Mouse (Mus musculus): ENCODE measurements around the gene Aldh1b1. TPM values are rescaled to one million over a fixed set of nuclear protein-coding genes. Genes with fewer than 3 reads are reported as not detected.

Gene Aldh1b1
- total RNA-seq, 2 experiments from 2014 or later: 4.9 to 5.2 TPM

DNA sequence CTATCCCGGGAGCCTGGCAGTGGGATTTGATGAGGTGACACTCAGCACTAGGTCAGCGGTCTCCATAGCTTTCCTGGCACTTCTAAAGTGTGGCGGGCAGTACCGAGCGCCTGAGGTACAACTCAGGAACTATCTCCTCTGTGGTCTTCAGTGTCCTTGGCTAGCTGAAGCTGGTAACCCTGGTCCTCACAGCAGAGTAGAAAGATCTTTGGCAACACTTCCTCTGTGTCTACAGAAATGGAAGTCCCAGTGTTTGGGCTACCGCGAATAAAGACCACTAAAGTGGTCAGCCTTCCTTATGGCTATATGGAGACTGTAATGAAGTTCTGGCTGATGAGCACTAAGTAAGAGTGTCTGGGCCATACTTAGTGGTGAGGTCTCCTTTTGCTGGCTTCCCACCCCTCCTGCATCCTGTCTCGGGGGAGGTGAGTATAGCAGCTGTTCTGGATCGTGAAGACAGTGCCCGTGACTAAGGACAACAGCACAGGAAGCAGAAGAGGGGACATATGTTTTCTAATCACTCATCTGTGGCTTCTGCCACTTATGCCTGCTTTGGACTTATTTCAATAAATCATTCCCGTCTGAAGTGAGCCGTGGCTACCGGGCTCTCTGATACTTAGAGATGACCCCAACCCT, 10.3 kb upstream of the Aldh1b1 start:
- intact Hi-C loops (cut with DNase I): loop anchor here (5.0 kb wide), 1 partner anchor 69 kb away; no protein-coding TSS in a partner anchor
- Histone ChIP-seq H3K4me3 (no peak overlapping the region), H3K27ac (no peak overlapping the region)
- TF ChIP-seq CTCF (IDR thresholded peaks at IDR 0.05): no peak
- no peak for DNase-seq (ENCODE audit: extremely low spot score in 1 of 2, low spot score in 2 of 2)

DNA sequence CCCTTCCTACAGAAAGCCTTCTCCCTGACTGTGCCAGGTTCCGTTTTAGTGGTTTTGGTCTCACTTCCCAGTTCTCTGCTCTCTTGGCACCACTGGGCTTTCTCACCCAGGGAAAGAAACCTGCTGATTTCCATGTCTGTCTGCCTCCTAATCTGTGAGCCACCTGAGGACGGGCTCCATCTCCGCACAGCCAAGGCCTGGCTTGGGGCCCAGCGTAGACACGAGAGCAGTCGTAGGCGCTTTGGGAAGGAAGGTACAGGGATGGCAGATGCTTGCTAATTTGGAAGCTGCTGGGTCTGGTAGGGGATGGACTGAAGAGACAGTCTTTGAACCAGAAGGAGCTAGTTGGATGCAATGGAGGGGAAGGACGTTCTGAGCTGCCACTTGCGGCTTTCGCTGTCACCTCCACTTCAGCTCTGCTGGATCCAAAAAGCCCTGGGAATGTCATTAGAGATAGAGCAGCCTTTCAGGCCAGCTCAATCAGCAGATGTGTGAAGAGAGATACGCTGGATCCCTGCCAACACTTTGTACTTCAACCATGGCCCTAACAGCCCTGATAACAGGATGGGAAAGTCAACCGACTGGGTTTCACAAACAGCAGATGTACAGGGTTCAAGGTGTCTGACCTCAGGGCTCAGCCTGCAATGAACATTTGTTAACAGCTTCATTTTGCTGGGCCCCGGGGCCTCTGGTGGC, 9.4 kb upstream of the Aldh1b1 start:
- peak; percentile 19 to 64 for DNase-seq (ENCODE audit: extremely low spot score in 1 of 2, low spot score in 2 of 2)
- no peak for TF ChIP-seq CTCF (IDR thresholded peaks at IDR 0.05)
- intact Hi-C loops (cut with DNase I): loop anchor here (5.0 kb wide), 1 partner anchor 68 kb away; no protein-coding TSS in a partner anchor
- no peak overlapping the region for H3K27ac ChIP-seq
- H3K4me3 ChIP-seq: no peak overlapping the region

DNA sequence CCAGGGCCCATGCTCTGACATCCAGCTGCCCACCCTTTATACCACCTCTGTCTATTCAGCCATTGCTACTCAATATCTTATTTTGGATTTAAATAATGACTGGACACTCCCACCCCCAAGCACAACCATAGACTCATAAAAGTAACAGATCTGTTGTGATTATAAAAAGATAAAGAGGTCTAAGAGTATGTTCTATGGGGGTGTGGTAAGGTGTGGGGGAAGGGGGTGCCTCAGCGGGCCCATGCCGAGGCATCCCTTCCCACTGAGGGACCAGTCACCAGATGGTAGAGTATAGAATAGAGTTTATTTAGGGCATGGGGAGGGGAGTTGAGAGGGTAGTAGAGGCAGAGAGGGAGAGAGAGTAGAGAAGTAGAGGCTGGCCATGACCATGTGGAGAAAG, 8.8 kb upstream of the Aldh1b1 start:
- intact Hi-C loops (cut with DNase I): no loop called here
- H3K27ac ChIP-seq: no peak overlapping the region
- no peak for DNase-seq (ENCODE audit: extremely low spot score in 1 of 2, low spot score in 2 of 2)
- no peak overlapping the region for H3K4me3 ChIP-seq
- TF ChIP-seq CTCF (IDR thresholded peaks at IDR 0.05): no peak

DNA sequence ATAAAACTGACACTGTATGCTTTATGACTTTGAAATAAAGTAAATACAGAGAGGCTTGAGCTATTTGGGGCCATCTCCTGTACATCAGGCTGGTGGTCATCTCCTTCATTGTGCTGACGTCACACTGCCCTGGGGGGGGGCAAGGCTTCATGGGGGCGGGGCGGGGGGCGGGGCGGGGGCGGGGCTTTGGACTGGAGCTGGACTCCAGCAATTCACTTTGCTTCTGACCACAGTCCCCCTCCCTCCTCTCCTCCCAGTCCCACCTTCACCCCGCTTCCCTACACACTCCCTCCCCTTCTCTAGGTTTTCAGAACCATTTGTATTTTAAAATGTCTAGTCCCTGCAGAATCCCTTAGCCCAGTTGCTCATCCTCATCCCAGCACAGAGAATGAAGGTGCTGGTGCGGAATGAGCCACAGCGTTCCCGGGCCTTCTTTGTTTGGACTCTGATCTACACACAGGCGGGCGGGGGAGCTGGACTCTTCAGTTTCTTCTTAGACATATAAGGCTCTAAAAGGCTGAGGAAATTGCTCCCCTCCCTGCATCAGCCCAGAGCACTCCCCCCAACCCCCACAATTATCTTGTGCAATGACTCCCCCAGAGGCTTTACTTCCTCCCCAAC, 3.5 kb upstream of the Aldh1b1 start:
- H3K4me3 ChIP-seq: no peak overlapping the region
- intact Hi-C loops (cut with DNase I): no loop called here

DNA sequence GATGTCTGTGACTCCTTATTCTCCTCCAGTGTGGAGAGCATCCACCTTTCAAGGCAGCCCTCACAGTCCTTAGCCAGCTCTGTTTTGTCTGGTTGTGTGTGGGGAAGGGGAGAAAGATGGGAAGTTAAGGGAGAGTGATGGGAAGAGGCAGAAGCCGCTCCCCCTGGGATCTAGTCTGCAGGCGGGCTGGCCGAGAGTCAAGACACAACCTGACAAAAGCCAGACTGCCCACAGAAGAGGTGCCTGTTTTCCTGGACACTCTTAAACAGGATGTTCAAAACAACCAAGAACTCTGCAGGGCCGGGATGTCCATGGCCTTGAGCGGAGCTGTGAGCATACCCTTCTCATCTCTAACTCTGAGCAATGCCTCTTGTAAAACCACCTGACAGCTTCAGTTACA, 2.1 kb upstream of the Aldh1b1 start:
- H3K4me3 ChIP-seq: no peak overlapping the region
- intact Hi-C loops (cut with DNase I): no loop called here
- TF ChIP-seq CTCF (IDR thresholded peaks at IDR 0.05): no peak
- H3K27ac ChIP-seq: no peak overlapping the region
- no peak for DNase-seq (ENCODE audit: extremely low spot score in 1 of 2, low spot score in 2 of 2)

More for the DNA sequence above, 3.5 kb upstream of the Aldh1b1 start:
- no peak for TF ChIP-seq CTCF (IDR thresholded peaks at IDR 0.05)
- DNase-seq (ENCODE audit: extremely low spot score in 1 of 2, low spot score in 2 of 2): no peak
- H3K27ac ChIP-seq: no peak overlapping the region

DNA sequence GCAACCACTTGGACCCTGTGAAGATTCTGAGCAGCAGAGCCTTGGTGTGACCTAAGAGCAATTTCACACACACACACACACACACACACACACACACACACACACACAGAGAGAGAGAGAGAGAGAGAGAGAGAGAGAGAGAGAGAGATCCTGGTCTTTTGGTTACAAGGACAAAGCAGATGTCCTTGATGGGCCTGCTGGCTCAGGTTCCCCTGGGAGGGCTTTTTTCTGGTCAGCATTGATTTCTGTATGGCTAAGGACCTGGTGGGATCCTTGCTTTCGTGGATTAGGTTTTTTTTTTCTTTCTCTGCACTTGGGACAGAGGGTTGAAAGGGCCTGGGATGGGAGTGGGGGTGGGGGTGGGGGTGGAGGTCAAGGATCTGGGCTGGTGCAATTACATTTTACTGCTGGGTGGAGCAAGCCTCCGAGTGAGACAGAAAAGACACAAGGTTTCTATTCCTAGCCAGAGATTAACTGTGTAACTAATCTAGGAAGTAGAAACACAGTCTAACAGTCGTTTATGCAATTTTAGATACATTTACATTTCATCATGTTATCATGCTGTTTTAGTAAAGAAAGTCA, 1.2 kb downstream of the Aldh1b1 start:
- Histone ChIP-seq H3K4me3 (no peak overlapping the region), H3K27ac (no peak overlapping the region)
- DNase-seq (ENCODE audit: extremely low spot score in 1 of 2, low spot score in 2 of 2): no peak
- intact Hi-C loops (cut with DNase I): no loop called here
- TF ChIP-seq CTCF (IDR thresholded peaks at IDR 0.05): no peak

DNA sequence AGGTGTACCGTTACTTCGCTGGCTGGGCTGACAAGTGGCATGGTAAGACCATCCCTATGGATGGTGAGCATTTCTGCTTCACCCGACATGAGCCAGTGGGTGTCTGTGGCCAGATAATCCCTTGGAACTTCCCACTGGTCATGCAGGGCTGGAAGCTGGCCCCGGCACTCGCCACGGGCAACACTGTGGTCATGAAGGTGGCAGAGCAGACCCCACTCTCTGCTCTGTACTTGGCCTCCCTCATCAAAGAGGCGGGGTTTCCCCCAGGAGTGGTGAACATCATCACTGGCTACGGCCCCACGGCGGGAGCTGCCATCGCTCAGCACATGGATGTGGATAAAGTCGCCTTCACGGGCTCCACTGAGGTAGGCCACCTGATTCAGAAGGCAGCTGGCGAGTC, 4.1 kb downstream of the Aldh1b1 start:
- Histone ChIP-seq H3K27ac (no peak overlapping the region), H3K4me3 (no peak overlapping the region)
- intact Hi-C loops (cut with DNase I): no loop called here
- DNase-seq (ENCODE audit: extremely low spot score in 1 of 2, low spot score in 2 of 2): no peak
- TF ChIP-seq CTCF (IDR thresholded peaks at IDR 0.05): no peak

DNA sequence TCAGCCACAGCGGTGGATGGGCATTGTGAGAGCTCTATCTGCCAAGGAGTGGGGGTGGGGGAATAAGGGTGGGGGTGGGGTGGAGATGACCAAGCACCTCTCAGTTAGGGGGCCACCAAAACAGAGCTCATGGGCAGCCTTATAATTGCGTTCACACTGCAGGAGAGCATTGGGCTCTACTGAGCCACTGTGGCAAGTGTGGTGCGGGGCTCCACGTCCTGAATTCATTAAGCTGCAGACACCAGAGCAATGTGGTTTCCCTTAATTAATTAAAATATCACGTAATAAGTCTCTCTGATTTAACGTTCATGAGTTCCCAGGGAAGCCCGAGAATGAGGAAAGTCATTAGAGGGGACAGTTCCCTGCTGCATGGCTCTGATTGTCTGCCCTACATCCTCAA, 9.2 kb downstream of the Aldh1b1 start:
- no peak overlapping the region for H3K4me3 ChIP-seq
- TF ChIP-seq CTCF (IDR thresholded peaks at IDR 0.05): no peak
- intact Hi-C loops (cut with DNase I): no loop called here
- H3K27ac ChIP-seq: no peak overlapping the region
- DNase-seq (ENCODE audit: extremely low spot score in 1 of 2, low spot score in 2 of 2): no peak

DNA sequence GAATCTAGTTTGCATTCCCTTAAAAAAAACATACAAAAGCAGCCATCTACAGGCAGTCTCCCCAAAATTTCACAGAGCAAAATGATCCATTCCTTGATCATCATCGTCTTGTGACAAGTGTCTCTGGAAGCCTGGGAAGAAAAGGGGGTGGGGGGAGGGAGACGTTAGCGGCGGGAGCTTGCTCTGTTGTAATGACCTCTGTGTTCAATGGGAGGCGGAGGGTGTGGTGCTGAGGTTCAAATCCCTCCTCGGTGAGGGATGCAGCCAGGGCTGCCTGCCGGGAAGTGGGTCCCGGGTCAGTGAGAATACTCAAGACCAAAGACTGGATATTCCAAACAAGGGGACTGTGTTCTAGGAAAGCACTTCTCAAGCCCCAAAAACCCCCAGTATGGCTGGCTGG, 12.4 kb downstream of the Aldh1b1 start:
- Histone ChIP-seq H3K4me3 (no peak overlapping the region), H3K27ac (no peak overlapping the region)
- DNase-seq (ENCODE audit: extremely low spot score in 1 of 2, low spot score in 2 of 2): no peak
- TF ChIP-seq CTCF (IDR thresholded peaks at IDR 0.05): no peak
- intact Hi-C loops (cut with DNase I): no loop called here

DNA sequence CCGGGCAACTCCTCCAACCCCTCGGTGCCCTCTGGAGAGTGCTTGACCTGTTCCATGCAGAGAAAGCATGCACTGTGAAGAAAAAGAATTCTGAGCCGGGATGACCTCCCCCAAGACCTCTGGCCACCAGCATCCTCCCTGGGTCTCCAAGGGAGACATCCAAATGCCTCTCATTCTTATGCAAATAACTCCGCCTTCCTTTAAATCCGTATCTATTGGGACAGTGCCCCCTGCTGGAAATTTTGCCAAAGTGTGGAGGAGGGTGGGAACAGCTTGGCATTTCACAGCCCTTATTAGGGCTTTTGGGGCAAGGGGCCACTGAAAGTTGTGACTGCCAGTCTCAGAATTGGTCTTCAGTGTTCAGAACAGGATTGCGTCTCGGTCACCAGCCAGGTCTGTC, 16.7 kb downstream of the Aldh1b1 start:
- H3K27ac ChIP-seq: no peak overlapping the region
- intact Hi-C loops (cut with DNase I): loop anchor here (5.0 kb wide), 1 partner anchor 398 kb away; no protein-coding TSS in a partner anchor
- H3K4me3 ChIP-seq: no peak overlapping the region
- peak; percentile 67 for TF ChIP-seq CTCF (IDR thresholded peaks at IDR 0.05)
- peak; percentile 46 to 55 for DNase-seq (ENCODE audit: extremely low spot score in 1 of 2, low spot score in 2 of 2)

DNA sequence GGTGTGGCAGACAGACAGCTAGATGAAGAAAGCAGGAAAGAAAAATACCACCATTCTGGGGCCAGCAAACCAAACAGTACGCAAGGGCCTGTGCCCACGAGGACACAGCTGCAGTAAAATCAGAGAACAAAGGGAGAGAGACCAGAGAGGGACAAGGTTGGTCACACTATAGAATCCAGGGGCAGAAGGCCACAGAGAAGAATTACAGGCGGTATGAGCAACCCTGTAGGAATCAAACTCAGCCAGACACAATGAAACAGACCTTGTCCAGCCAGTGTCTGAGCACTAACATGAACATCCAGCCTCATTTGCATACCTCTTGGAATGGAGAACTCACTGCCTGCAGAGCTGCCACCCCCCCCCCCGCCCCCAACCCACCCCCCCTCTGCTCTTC, 20.0 kb downstream of the Aldh1b1 start:
- Histone ChIP-seq H3K4me3 (no peak overlapping the region), H3K27ac (no peak overlapping the region)
- TF ChIP-seq CTCF (IDR thresholded peaks at IDR 0.05): no peak
- intact Hi-C loops (cut with DNase I): loop anchor here (5.0 kb wide), 1 partner anchor 402 kb away; no protein-coding TSS in a partner anchor
- no peak for DNase-seq (ENCODE audit: extremely low spot score in 1 of 2, low spot score in 2 of 2)
